In genomic region chr7:28780067-28780658, GRCm38 (mm10) we compare ENCODE assay signal across 8 mouse cellular contexts. TPM values are rescaled to one million over a fixed set of nuclear protein-coding genes. Genes with fewer than 3 reads are reported as not detected.
DNase-seq lines count a peak whose midpoint lies in the region; ATAC-seq and TF ChIP-seq lines count a peak whose summit lies in the region.

No protein-coding gene starts in this region.

- H3K27ac ChIP-seq in embryonic facial prominence, embryonic 13.5 days, result peak overlapping the region; percentile 45
- H3K27ac ChIP-seq in kidney, embryonic 14.5 days (ENCODE audit: low read depth, low read length), result no peak overlapping the region
- no peak overlapping the region for H3K27ac ChIP-seq in limb, embryonic 14.5 days (replicated peaks; ENCODE audit: low read depth, low read length)

- H3K4me2 ChIP-seq in embryonic facial prominence, embryonic 13.5 days, result no peak overlapping the region
- H3K4me2 ChIP-seq in kidney, embryonic 14.5 days (replicated peaks; ENCODE audit: low read depth, low read length), result no peak overlapping the region
- H3K4me2 ChIP-seq in limb, embryonic 14.5 days (replicated peaks; ENCODE audit: low read depth, low read length, severe bottlenecking), result no peak overlapping the region

- H3K27me3 ChIP-seq in embryonic facial prominence, embryonic 13.5 days, result no peaks in the 10 kb centered on the region
- no peaks in the 10 kb centered on the region for H3K27me3 ChIP-seq in kidney, embryonic 14.5 days (ENCODE audit: control insufficient read depth, insufficient read depth, low read length)
- H3K27me3 ChIP-seq in limb, embryonic 14.5 days (ENCODE audit: control insufficient read depth, insufficient read depth, low read length), result no peaks in the 10 kb centered on the region

- ATAC-seq in embryonic facial prominence, embryonic 13.5 days (ENCODE audit: insufficient number of reproducible peaks, insufficient read depth, low FRiP score, low TSS enrichment, low read depth), result peak; percentile 67
- peak; percentile 58; the same call in 1 of the 2 replicates for ATAC-seq in kidney, embryonic 14.5 days (ENCODE audit: low FRiP score, low TSS enrichment)
- peak; percentile 53 for ATAC-seq in limb, embryonic 14.5 days (ENCODE audit: low FRiP score, low read depth)

- peaks cover 53% of the 10 kb centered on the region for H3K36me3 ChIP-seq in embryonic facial prominence, embryonic 13.5 days
- peaks cover 3% of the 10 kb centered on the region; the same call in 1 of the 2 replicates for H3K36me3 ChIP-seq in kidney, embryonic 14.5 days (ENCODE audit: control insufficient read depth, insufficient read depth, low read length)
- peaks cover 51% of the 10 kb centered on the region for H3K36me3 ChIP-seq in limb, embryonic 14.5 days (ENCODE audit: control insufficient read depth, insufficient read depth, low read length)

- H3K4me3 ChIP-seq in embryonic facial prominence, embryonic 13.5 days, result no peak overlapping the region
- no peak overlapping the region for H3K4me3 ChIP-seq in kidney, embryonic 14.5 days (ENCODE audit: low read length)
- H3K4me3 ChIP-seq in limb, embryonic 14.5 days (replicated peaks; ENCODE audit: low read length), result no peak overlapping the region

- H3K4me1 ChIP-seq in embryonic facial prominence, embryonic 13.5 days, result peaks cover 14% of the 10 kb centered on the region
- peaks cover 6% of the 10 kb centered on the region for H3K4me1 ChIP-seq in kidney, embryonic 14.5 days (ENCODE audit: control insufficient read depth, insufficient read depth, low read length)
- peaks cover 6% of the 10 kb centered on the region; the same call in 1 of the 2 replicates for H3K4me1 ChIP-seq in limb, embryonic 14.5 days (ENCODE audit: control insufficient read depth, insufficient read depth, low read length)

- TF ChIP-seq POLR2A in limb, embryonic 14.5 days (IDR thresholded peaks at IDR 0.05; ENCODE audit: borderline replicate concordance, extremely low read depth, insufficient read depth, insufficient read length), result no peak

- WGBS in embryonic facial prominence, embryonic 13.5 days, result 45% methylated on average over 6 of the region's 6 CpGs
- WGBS in kidney, embryonic 14.5 days, result 48% methylated on average over 6 of the region's 6 CpGs
- 44% methylated on average over 6 of the region's 6 CpGs for WGBS in limb, embryonic 14.5 days

- H3K9me3 ChIP-seq in embryonic facial prominence, embryonic 13.5 days, result no peaks in the 10 kb centered on the region
- H3K9me3 ChIP-seq in kidney, embryonic 14.5 days (ENCODE audit: control insufficient read depth, low read length), result no peaks in the 10 kb centered on the region
- no peaks in the 10 kb centered on the region for H3K9me3 ChIP-seq in limb, embryonic 14.5 days (ENCODE audit: control insufficient read depth, low read length)

- DNase-seq in 416B (ENCODE audit: low read depth), result peak; percentile 87
- peak; percentile 82 to 83 for DNase-seq in adrenal gland, postnatal 4 days (ENCODE audit: low spot score in 2 of 2)
- peak; percentile 72 to 90 for DNase-seq in heart, adult 9 months (ENCODE audit: low spot score in 2 of 2)
- peak; percentile 94 for DNase-seq in limb, embryonic 14.5 days (ENCODE audit: low spot score)
- peak; percentile 72 to 83 for DNase-seq in monocyte, adult 2 months (ENCODE audit: low read depth in 1 of 2, low spot score in 2 of 2)
- DNase-seq in spleen, postnatal 14 days (ENCODE audit: low spot score in 2 of 2), result peak; percentile 75 to 90

- peak overlapping the region; percentile 17; the same call in 1 of the 2 replicates for H3K9ac ChIP-seq in embryonic facial prominence, embryonic 13.5 days
- H3K9ac ChIP-seq in kidney, embryonic 14.5 days (ENCODE audit: low read depth, low read length), result no peak overlapping the region
- H3K9ac ChIP-seq in limb, embryonic 14.5 days (ENCODE audit: low read depth, low read length, severe bottlenecking), result no peak overlapping the region

RNA-seq across cellular contexts. Expression of gene Rinl, which starts 8.6 kb away (rescaled TPM):
- 1 to 10 TPM; 2.2 to 4.2 TPM for total RNA-seq in adrenal gland, postnatal 4 days (2021)
- polyA plus RNA-seq in embryonic facial prominence, embryonic 13.5 days (2015; fragmentation: Nextera tagmentation; extraction: Ambion mirVana), result 2.6 and 4.1 TPM in 2 replicates
- polyA plus RNA-seq in kidney, embryonic 14.5 days (2014; fragmentation: Nextera tagmentation; extraction: Ambion mirVana), result 2.9 and 5.6 TPM in 2 replicates
- 2.3 and 2.5 TPM in 2 replicates for polyA plus RNA-seq in limb, embryonic 14.5 days (2012; rRNA removed)
- 2.6 and 2.8 TPM in 2 replicates for polyA plus RNA-seq in limb, embryonic 14.5 days (2014; fragmentation: Nextera tagmentation; extraction: Ambion mirVana)

RNA-seq across cellular contexts. Expression of gene Nfkbib, which starts 12.9 kb away (rescaled TPM):
- 10 to 100 TPM; 24.6 to 27.3 TPM for total RNA-seq in adrenal gland, postnatal 4 days (2021)
- polyA plus RNA-seq in embryonic facial prominence, embryonic 13.5 days (2015; fragmentation: Nextera tagmentation; extraction: Ambion mirVana), result 38.8 and 40.5 TPM in 2 replicates
- polyA plus RNA-seq in kidney, embryonic 14.5 days (2014; fragmentation: Nextera tagmentation; extraction: Ambion mirVana), result 39.2 and 43.9 TPM in 2 replicates
- polyA plus RNA-seq in limb, embryonic 14.5 days (2012; rRNA removed), result 27.4 and 31.0 TPM in 2 replicates
- polyA plus RNA-seq in limb, embryonic 14.5 days (2014; fragmentation: Nextera tagmentation; extraction: Ambion mirVana), result 37.4 and 41.9 TPM in 2 replicates

RNA-seq across cellular contexts. Expression of gene Sirt2, which starts 13.6 kb away (rescaled TPM):
- 10 to 100 TPM; 62.8 to 66.2 TPM for total RNA-seq in adrenal gland, postnatal 4 days (2021)
- 73.2 and 76.6 TPM in 2 replicates for polyA plus RNA-seq in embryonic facial prominence, embryonic 13.5 days (2015; fragmentation: Nextera tagmentation; extraction: Ambion mirVana)
- polyA plus RNA-seq in kidney, embryonic 14.5 days (2014; fragmentation: Nextera tagmentation; extraction: Ambion mirVana), result 49.7 and 56.7 TPM in 2 replicates
- polyA plus RNA-seq in limb, embryonic 14.5 days (2012; rRNA removed), result 107 and 113 TPM in 2 replicates
- 73.7 and 89.3 TPM in 2 replicates for polyA plus RNA-seq in limb, embryonic 14.5 days (2014; fragmentation: Nextera tagmentation; extraction: Ambion mirVana)

RNA-seq across cellular contexts. Expression of gene Ccer2, which starts 24.2 kb away (rescaled TPM):
- not detected for total RNA-seq in adrenal gland, postnatal 4 days (2021)
- polyA plus RNA-seq in embryonic facial prominence, embryonic 13.5 days (2015; fragmentation: Nextera tagmentation; extraction: Ambion mirVana), result 0.89 and 2.1 TPM in 2 replicates
- not detected in 2 replicates for polyA plus RNA-seq in kidney, embryonic 14.5 days (2014; fragmentation: Nextera tagmentation; extraction: Ambion mirVana)
- 0.06 and 0.24 TPM in 2 replicates for polyA plus RNA-seq in limb, embryonic 14.5 days (2012; rRNA removed)
- 0.54 TPM in 1 of 2 replicates, not detected in the other for polyA plus RNA-seq in limb, embryonic 14.5 days (2014; fragmentation: Nextera tagmentation; extraction: Ambion mirVana)

RNA-seq across cellular contexts. Expression of gene Hnrnpl, which starts 28.2 kb away (rescaled TPM):
- total RNA-seq in adrenal gland, postnatal 4 days (2021), result 100 to 1,000 TPM; 722 to 725 TPM
- polyA plus RNA-seq in embryonic facial prominence, embryonic 13.5 days (2015; fragmentation: Nextera tagmentation; extraction: Ambion mirVana), result 301 and 303 TPM in 2 replicates
- polyA plus RNA-seq in kidney, embryonic 14.5 days (2014; fragmentation: Nextera tagmentation; extraction: Ambion mirVana), result 283 and 322 TPM in 2 replicates
- polyA plus RNA-seq in limb, embryonic 14.5 days (2012; rRNA removed), result 525 and 571 TPM in 2 replicates
- polyA plus RNA-seq in limb, embryonic 14.5 days (2014; fragmentation: Nextera tagmentation; extraction: Ambion mirVana), result 208 and 225 TPM in 2 replicates
